Mouse (Mus musculus) heart, postnatal 0 days (tissue): Measurements from ENCODE around the gene Cttnbp2nl.

ENCODE experiments used
- CTCF ChIP-seq: IDR thresholded peaks from 2 replicates; pipeline ENCODE4 v1.5.1; 2016; ENCODE audit warnings: antibody characterized with exemption, control low read depth, low read depth
- EP300 ChIP-seq: IDR thresholded peaks from 2 replicates; pipeline ENCODE4 v1.6.1; 2016; ENCODE audit warnings: antibody characterized with exemption, low read depth

- TF ChIP-seq EP300 = no peak
- no peak for TF ChIP-seq CTCF
Measured at GRCm38 (mm10) chr3:104991703-104992102, 61.2 kb downstream of the Cttnbp2nl start.
